ENCODE assay signal across 36 mouse cellular contexts in genomic region chr2:32739311-32739710, GRCm38 (mm10). TPM values are rescaled to one million over a fixed set of nuclear protein-coding genes. Genes with fewer than 3 reads are reported as not detected.
DNase-seq lines count a peak whose midpoint lies in the region; ATAC-seq and TF ChIP-seq lines count a peak whose summit lies in the region.
"Had no signal": no experiment of that assay in that cellular context is flagged by ENCODE, and none has a peak within 500 bp of the region (broad histone marks: within the 10 kb centered on the region; RNA-seq: fewer than 3 reads in every experiment).

No protein-coding gene starts in this region.

- H3K9ac ChIP-seq in heart, adult 2 months (ENCODE audit: low read depth, low read length) = no peak overlapping the region
- H3K9ac ChIP-seq in heart, embryonic 11.5 days (ENCODE audit: low read depth, low read length) = no peak overlapping the region
- 0 out of 2 replicates have a peak overlapping the region, but pooled peaks have one; percentile 21 for H3K9ac ChIP-seq in midbrain, embryonic 13.5 days (replicated peaks)
- H3K9ac ChIP-seq: heart, embryonic 13.5 days; limb, embryonic 15.5 days; liver, embryonic 13.5 days; neural tube, embryonic 12.5 days had no signal

- TF ChIP-seq POLR2A in heart, adult 2 months (IDR thresholded peaks at IDR 0.05; ENCODE audit: insufficient read depth, low read depth, low read length) = no peak

- H3K36me3 ChIP-seq in heart, adult 2 months (ENCODE audit: control insufficient read depth, insufficient read depth, low read length) = peaks cover 8% of the 10 kb centered on the region
- no peaks in the 10 kb centered on the region for H3K36me3 ChIP-seq in heart, embryonic 11.5 days (ENCODE audit: control insufficient read depth, insufficient read depth, low read length)
- H3K36me3 ChIP-seq in midbrain, embryonic 13.5 days = no peaks in the 10 kb centered on the region
- H3K36me3 ChIP-seq in midbrain, embryonic 10.5 days = 0 out of 2 replicates have a peak, but pooled peaks cover 2% of the 10 kb centered on the region
- H3K36me3 ChIP-seq: limb, embryonic 15.5 days; liver, embryonic 13.5 days had no signal

- TF ChIP-seq CTCF in heart, adult 2 months (IDR thresholded peaks at IDR 0.05) = no peak

- H3K27ac ChIP-seq in heart, adult 2 months = peak overlapping the region; percentile 31; the same call in 1 of the 2 replicates
- no peak overlapping the region for H3K27ac ChIP-seq in heart, embryonic 11.5 days (ENCODE audit: low read depth, low read length)
- no peak overlapping the region for H3K27ac ChIP-seq in midbrain, embryonic 13.5 days
- no peak overlapping the region for H3K27ac ChIP-seq in midbrain, embryonic 10.5 days (replicated peaks)
- H3K27ac ChIP-seq: heart, embryonic 13.5 days; limb, embryonic 10.5 days; limb, embryonic 15.5 days; liver, embryonic 13.5 days; neural tube, embryonic 12.5 days had no signal

- intact Hi-C loops in heart, adult 2 months (cut with DNase I) = no loop called here

- H3K27me3 ChIP-seq in heart, adult 2 months (ENCODE audit: control insufficient read depth, insufficient read depth, low read length) = peaks cover 2% of the 10 kb centered on the region; the same call in 1 of the 2 replicates
- peaks cover 27% of the 10 kb centered on the region for H3K27me3 ChIP-seq in heart, embryonic 11.5 days (ENCODE audit: control insufficient read depth, insufficient read depth, low read length)
- peaks cover 4% of the 10 kb centered on the region; the same call in 1 of the 2 replicates for H3K27me3 ChIP-seq in midbrain, embryonic 13.5 days
- H3K27me3 ChIP-seq in midbrain, embryonic 10.5 days (ENCODE audit: low read depth, poor library complexity, severe bottlenecking) = peaks cover 47% of the 10 kb centered on the region
- H3K27me3 ChIP-seq: CH12.LX had no signal

- no peak overlapping the region for H3K4me3 ChIP-seq in heart, adult 2 months
- no peak overlapping the region for H3K4me3 ChIP-seq in heart, embryonic 11.5 days (ENCODE audit: low read depth, low read length)
- H3K4me3 ChIP-seq in midbrain, embryonic 13.5 days (replicated peaks) = no peak overlapping the region
- no peak overlapping the region for H3K4me3 ChIP-seq in midbrain, embryonic 10.5 days
- H3K4me3 ChIP-seq: erythroblast, embryonic 14.5 days; heart, embryonic 13.5 days; limb, embryonic 10.5 days; limb, embryonic 15.5 days; liver, embryonic 13.5 days; megakaryocyte, embryonic 14.5 days; neural tube, embryonic 12.5 days had no signal

- no peak for TF ChIP-seq EP300 in heart, adult 2 months (IDR thresholded peaks at IDR 0.05; ENCODE audit: insufficient read depth, low read depth, low read length)

- WGBS in heart, adult 2 months = 49% methylated on average over 4 of the region's 4 CpGs
- 69% methylated on average over 4 of the region's 4 CpGs for WGBS in heart, embryonic 11.5 days (ENCODE audit: insufficient replicate concordance)
- WGBS in midbrain, embryonic 13.5 days = 71% methylated on average over 4 of the region's 4 CpGs
- WGBS in midbrain, embryonic 10.5 days = 79% methylated on average over 4 of the region's 4 CpGs

- no peak overlapping the region for H3K4me2 ChIP-seq in heart, embryonic 11.5 days
- H3K4me2 ChIP-seq in midbrain, embryonic 13.5 days (replicated peaks) = no peak overlapping the region
- H3K4me2 ChIP-seq: heart, embryonic 13.5 days; limb, embryonic 15.5 days; liver, embryonic 13.5 days; neural tube, embryonic 12.5 days had no signal

- H3K79me2 ChIP-seq in heart, adult 2 months (replicated peaks; ENCODE audit: control insufficient read depth, insufficient read depth, low read length) = peaks cover 5% of the 10 kb centered on the region

- peak; percentile 53 to 67 for DNase-seq in adrenal gland, adult (ENCODE audit: inconsistent age in 2 of 2, low spot score in 1 of 2)
- no peak for DNase-seq in adrenal gland, adult 18-20 months (ENCODE audit: low spot score in 2 of 2)
- DNase-seq in heart, adult 2 months = no peak
- no peak for DNase-seq in midbrain, embryonic 10.5 days (ENCODE audit: low spot score)
- no peak for DNase-seq in cerebellum, postnatal 25 days
- DNase-seq: cerebellum, adult 18-20 months; gastrocnemius, postnatal 36 days; heart, adult 18-20 months; heart, postnatal 10 days; kidney, adult 11 months; kidney, postnatal 14 days; layer of hippocampus, adult 9-11 months; liver, embryonic 13.5 days; lung, adult 18-20 months; lung, postnatal 4 days; retina, postnatal 1 day; spleen, adult 18-20 months; thymus, postnatal 14 days had no signal

- peaks cover 12% of the 10 kb centered on the region for H3K4me1 ChIP-seq in heart, adult 2 months (ENCODE audit: control insufficient read depth, insufficient read depth, low read length)
- H3K4me1 ChIP-seq in heart, embryonic 11.5 days (ENCODE audit: control insufficient read depth, insufficient read depth, low read length) = peaks cover 24% of the 10 kb centered on the region
- peaks cover 39% of the 10 kb centered on the region for H3K4me1 ChIP-seq in midbrain, embryonic 13.5 days (replicated peaks)
- H3K4me1 ChIP-seq in midbrain, embryonic 10.5 days = peaks cover 48% of the 10 kb centered on the region

- ATAC-seq in heart, embryonic 11.5 days (replicated peaks; ENCODE audit: insufficient number of reproducible peaks, low FRiP score, low TSS enrichment) = no peak
- no peak for ATAC-seq in midbrain, embryonic 13.5 days
- ATAC-seq: activated CD4-positive, CD25-positive, alpha-beta regulatory T cell, adult 4 months; inflammation-experienced regulatory T-cells, adult 6 months; lung, postnatal 0 days; midbrain, embryonic 16.5 days had no signal

- H3K9me3 ChIP-seq in heart, embryonic 11.5 days (replicated peaks; ENCODE audit: control insufficient read depth, low read length) = no peaks in the 10 kb centered on the region
- H3K9me3 ChIP-seq in midbrain, embryonic 13.5 days = no peaks in the 10 kb centered on the region
- H3K9me3 ChIP-seq in midbrain, embryonic 10.5 days (replicated peaks) = no peaks in the 10 kb centered on the region
- H3K9me3 ChIP-seq: heart, embryonic 13.5 days; limb, embryonic 10.5 days; limb, embryonic 15.5 days; liver, embryonic 13.5 days; megakaryocyte, embryonic 14.5 days; neural tube, embryonic 12.5 days had no signal

RNA-seq across cellular contexts. Expression of gene 6330409D20Rik, which starts 1.5 kb away (rescaled TPM):
- not detected for total RNA-seq in adrenal gland, adult 18-20 months (2021)
- total RNA-seq in heart, adult 2 months (2021) = not detected
- polyA plus RNA-seq in heart, adult 2 months (2012; rRNA removed) = not detected in 2 replicates
- 0.32 and 0.46 TPM in 2 replicates for polyA plus RNA-seq in heart, embryonic 11.5 days (2014; fragmentation: Nextera tagmentation; extraction: Ambion mirVana)
- polyA plus RNA-seq in midbrain, embryonic 13.5 days (2015; fragmentation: Nextera tagmentation; extraction: Ambion mirVana) = 3.9 TPM in 2 replicates
- polyA plus RNA-seq in midbrain, embryonic 10.5 days (2016; fragmentation: Nextera tagmentation; extraction: Ambion mirVana) = 0.94 and 2.1 TPM in 2 replicates
- total RNA-seq: CH12.LX; ES-E14; gastrocnemius, postnatal 36 days; heart, adult 18-20 months; heart, postnatal 10 days; hematopoietic stem cell, adult 5-6 weeks had no signal
- polyA plus RNA-seq: C2C12; erythroblast, embryonic 14.5 days; kidney, embryonic 14.5 days; limb, embryonic 10.5 days; limb, embryonic 15.5 days; liver, embryonic 13.5 days; urinary bladder, adult 2 months had no signal

RNA-seq across cellular contexts. Expression of gene Tor2a, which starts 17.7 kb away (rescaled TPM):
- 10 to 100 TPM; 18.2 to 22.3 TPM for total RNA-seq in adrenal gland, adult 18-20 months (2021)
- 1 to 10 TPM; 8.2 to 9.4 TPM for total RNA-seq in heart, adult 2 months (2021)
- polyA plus RNA-seq in heart, adult 2 months (2012; rRNA removed) = 19.4 and 22.2 TPM in 2 replicates
- 39.8 and 46.6 TPM in 2 replicates for polyA plus RNA-seq in heart, embryonic 11.5 days (2014; fragmentation: Nextera tagmentation; extraction: Ambion mirVana)
- 48.0 and 52.6 TPM in 2 replicates for polyA plus RNA-seq in midbrain, embryonic 13.5 days (2015; fragmentation: Nextera tagmentation; extraction: Ambion mirVana)
- polyA plus RNA-seq in midbrain, embryonic 10.5 days (2016; fragmentation: Nextera tagmentation; extraction: Ambion mirVana) = 59.2 and 59.8 TPM in 2 replicates

RNA-seq across cellular contexts. Expression of gene Sh2d3c, which starts 18.5 kb away (rescaled TPM):
- total RNA-seq in adrenal gland, adult 18-20 months (2021) = 10 to 100 TPM; 11.6 to 14.9 TPM
- 10 to 100 TPM; 27.1 to 28.9 TPM for total RNA-seq in heart, adult 2 months (2021)
- polyA plus RNA-seq in heart, adult 2 months (2012; rRNA removed) = 38.7 and 52.8 TPM in 2 replicates
- 26.4 and 29.1 TPM in 2 replicates for polyA plus RNA-seq in heart, embryonic 11.5 days (2014; fragmentation: Nextera tagmentation; extraction: Ambion mirVana)
- polyA plus RNA-seq in midbrain, embryonic 13.5 days (2015; fragmentation: Nextera tagmentation; extraction: Ambion mirVana) = 37.8 and 40.7 TPM in 2 replicates
- 26.7 and 33.6 TPM in 2 replicates for polyA plus RNA-seq in midbrain, embryonic 10.5 days (2016; fragmentation: Nextera tagmentation; extraction: Ambion mirVana)

RNA-seq across cellular contexts. Expression of gene Cdk9, which starts 26.4 kb away (rescaled TPM):
- total RNA-seq in adrenal gland, adult 18-20 months (2021) = 10 to 100 TPM; 73.2 to 87.4 TPM
- 10 to 100 TPM; 21.0 to 25.3 TPM for total RNA-seq in heart, adult 2 months (2021)
- 42.3 and 49.3 TPM in 2 replicates for polyA plus RNA-seq in heart, adult 2 months (2012; rRNA removed)
- 53.8 and 61.2 TPM in 2 replicates for polyA plus RNA-seq in heart, embryonic 11.5 days (2014; fragmentation: Nextera tagmentation; extraction: Ambion mirVana)
- polyA plus RNA-seq in midbrain, embryonic 13.5 days (2015; fragmentation: Nextera tagmentation; extraction: Ambion mirVana) = 78.5 and 84.5 TPM in 2 replicates
- polyA plus RNA-seq in midbrain, embryonic 10.5 days (2016; fragmentation: Nextera tagmentation; extraction: Ambion mirVana) = 119 and 132 TPM in 2 replicates

RNA-seq across cellular contexts. Expression of gene Fpgs, which starts 35.4 kb away (rescaled TPM):
- total RNA-seq in adrenal gland, adult 18-20 months (2021) = 10 to 100 TPM in 1 of 2 experiments, 1 to 10 TPM in 1; 8.2 to 10.3 TPM
- 1 to 10 TPM; 4.6 to 5.7 TPM for total RNA-seq in heart, adult 2 months (2021)
- polyA plus RNA-seq in heart, adult 2 months (2012; rRNA removed) = 17.8 and 18.0 TPM in 2 replicates
- polyA plus RNA-seq in heart, embryonic 11.5 days (2014; fragmentation: Nextera tagmentation; extraction: Ambion mirVana) = 14.5 and 15.3 TPM in 2 replicates
- 16.5 and 16.6 TPM in 2 replicates for polyA plus RNA-seq in midbrain, embryonic 13.5 days (2015; fragmentation: Nextera tagmentation; extraction: Ambion mirVana)
- 25.6 and 27.9 TPM in 2 replicates for polyA plus RNA-seq in midbrain, embryonic 10.5 days (2016; fragmentation: Nextera tagmentation; extraction: Ambion mirVana)

Comparison
In these comparisons a context has a peak if more than half of its experiments do, and no peak if none do; other contexts are left out.
1. DNase-seq: peak in adrenal gland, adult (2 of 2); none in adrenal gland, adult 18-20 months (0 of 2), heart, adult 2 months (0 of 2), midbrain, embryonic 10.5 days (single experiment) and cerebellum, postnatal 25 days (0 of 2).